Mouse (Mus musculus) B cell, adult 2 months (primary cell): ENCODE measurements at regions not wholly inside any gene's neighbourhood (a gene's known extent, or its start where the extent isn't known, plus 50 kb on each side); places are given as distances from the start of the nearest gene placed in this dataset.
A peak's percentile ranks its signal among the peaks of the same experiment; 100 is the strongest.

Experiments
- DNase-seq, 2 experiments: peaks; one replicate each; pipeline ENCODE4 v3.0.0; 2022

GRCm38 (mm10) chr12:99643016-99643415, 79.6 kb upstream of the Foxn3 start:
- DNase-seq, result peak; percentile 24 to 29

GRCm38 (mm10) chr12:99642131-99642895, 78.9 kb upstream of the Foxn3 start:
- DNase-seq, result peak; percentile 64 to 65

DNA sequence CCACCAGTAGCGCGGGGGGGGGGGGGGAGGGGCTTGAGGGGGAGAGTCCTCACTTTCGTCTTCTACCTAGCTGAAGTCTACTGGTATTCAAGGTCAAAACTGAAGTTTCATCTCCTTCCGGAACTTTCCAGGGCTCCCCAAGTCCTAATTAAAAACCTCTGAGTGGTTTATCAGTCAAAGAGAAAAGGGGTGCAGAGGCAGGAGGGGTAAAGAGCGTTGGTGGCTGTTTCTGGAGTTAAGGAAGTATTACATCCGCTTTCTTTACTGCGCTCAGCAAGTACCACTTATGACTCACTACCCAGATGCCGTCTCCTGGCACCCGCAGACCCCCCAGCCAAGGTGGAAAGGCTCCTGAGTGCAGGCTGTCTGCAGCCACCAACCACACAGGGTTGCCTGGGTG, 77.9 kb upstream of the Foxn3 start:
- DNase-seq, result peak; percentile 83 to 86

GRCm38 (mm10) chr12:99640214-99641151, 77.1 kb upstream of the Foxn3 start:
- peak; percentile 77 to 80 for DNase-seq

- peak in 1 of 2 experiments; percentile 32 for DNase-seq
These were observed 76.4 kb upstream of the Foxn3 start for GRCm38 (mm10) chr12:99639847-99640213.

- no peak for DNase-seq
These were observed 75.7 kb upstream of the Foxn3 start for GRCm38 (mm10) chr12:99639118-99639517.

DNA sequence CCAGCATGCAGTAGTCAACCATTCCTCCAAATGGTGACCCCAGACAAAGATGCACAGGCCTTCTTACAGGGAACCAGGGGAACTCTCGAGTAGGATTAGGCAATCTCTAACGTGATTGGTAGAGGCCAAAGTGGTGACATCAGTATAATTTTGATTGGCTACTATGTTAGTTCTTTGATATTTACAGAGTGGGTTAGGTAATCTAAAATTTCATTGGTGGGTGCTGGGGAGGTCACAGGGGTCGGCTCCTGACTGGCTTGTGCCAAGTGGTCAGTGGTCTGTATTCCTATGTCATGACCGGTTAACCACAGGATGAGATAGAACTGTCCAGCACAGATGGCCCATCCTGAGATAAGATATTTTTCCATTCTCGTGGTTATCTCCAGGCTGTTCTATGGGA, 74.6 kb upstream of the Foxn3 start:
- DNase-seq, result no peak

- no peak for DNase-seq
These were observed 72.9 kb upstream of the Foxn3 start for GRCm38 (mm10) chr12:99636234-99636633.

GRCm38 (mm10) chr12:99635361-99635760, 72.0 kb upstream of the Foxn3 start:
- no peak for DNase-seq

- DNase-seq, result no peak
These were observed 71.3 kb upstream of the Foxn3 start for GRCm38 (mm10) chr12:99634726-99635125.

DNA sequence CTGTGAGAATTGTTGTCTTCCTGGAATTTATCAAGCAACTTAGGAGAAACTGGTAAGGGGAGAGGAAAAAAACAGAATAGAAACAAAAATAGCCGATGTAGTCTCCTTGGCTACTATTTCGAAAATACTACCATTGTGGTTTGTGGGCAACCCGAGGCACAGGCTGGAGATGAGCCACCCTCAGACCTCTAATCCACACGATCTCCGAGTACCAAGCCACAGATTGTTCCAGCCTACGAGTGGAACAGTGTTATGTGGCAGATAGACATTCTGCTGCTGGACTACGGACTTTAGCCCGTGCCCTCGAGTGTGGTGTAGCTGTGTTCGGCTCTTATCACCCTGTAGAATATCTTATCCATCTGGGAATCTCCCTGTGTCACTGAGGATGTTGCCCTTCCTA, 70.3 kb upstream of the Foxn3 start:
- DNase-seq, result no peak

- DNase-seq, result no peak
These were observed 69.6 kb upstream of the Foxn3 start for GRCm38 (mm10) chr12:99632988-99633387.

DNA sequence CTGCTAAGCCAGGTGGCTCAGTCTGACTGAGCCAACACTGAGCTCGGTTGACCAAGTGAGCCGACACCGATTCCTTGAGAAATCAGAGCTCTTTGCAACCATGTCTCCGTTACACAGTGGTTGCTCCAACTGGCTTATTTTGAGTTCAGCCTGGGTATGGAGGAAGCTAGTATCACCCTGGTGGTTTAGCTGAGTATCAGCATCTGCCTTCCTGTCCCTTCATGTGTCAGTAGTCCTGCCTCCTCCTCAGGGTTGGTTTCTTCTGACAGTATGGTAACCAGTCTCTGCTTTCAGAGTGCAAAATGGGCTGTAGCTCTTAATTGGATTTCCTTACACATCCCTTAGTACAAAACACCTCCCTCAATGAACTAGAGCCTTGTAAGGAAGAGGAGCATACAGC, 66.2 kb upstream of the Foxn3 start:
- DNase-seq, result peak in 1 of 2 experiments; percentile 32

DNA sequence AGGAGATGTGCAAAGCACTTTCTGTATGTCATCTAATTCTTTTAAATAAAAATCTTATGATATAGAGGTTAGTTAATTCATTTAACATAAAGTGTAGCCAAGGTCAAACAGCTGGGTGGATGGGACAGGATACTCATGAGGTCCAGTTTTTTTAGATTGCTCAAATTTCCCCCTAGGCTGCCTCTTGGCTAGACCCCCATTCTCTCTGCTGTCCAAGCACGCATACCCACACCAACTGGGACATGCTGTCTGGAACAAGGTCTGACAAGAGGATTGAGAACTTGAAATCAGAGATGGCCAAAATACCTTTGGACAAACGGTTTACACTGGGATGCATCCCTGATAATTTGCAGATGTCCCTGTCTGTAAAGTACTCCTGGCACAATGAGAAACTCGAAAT, 65.0 kb upstream of the Foxn3 start:
- DNase-seq, result no peak

DNA sequence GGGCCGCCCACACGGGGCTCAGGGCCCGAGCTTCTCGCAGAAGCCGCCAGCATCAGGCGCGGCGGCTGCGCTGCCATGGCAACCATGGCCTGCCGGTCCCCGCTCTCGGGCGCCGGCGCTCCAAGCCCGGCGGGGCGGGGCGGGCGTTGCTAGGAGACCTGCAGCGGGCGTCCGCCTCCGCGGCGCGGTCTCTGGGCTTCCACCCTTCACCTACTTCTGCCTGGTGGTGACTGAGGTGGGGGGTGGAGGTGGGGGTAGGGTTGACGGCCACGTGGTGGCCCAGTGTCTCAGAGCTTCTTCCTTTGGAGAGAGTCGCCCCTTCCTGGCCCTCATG, 64.5 kb upstream of the Foxn3 start:
- peak; percentile 97 to 98 for DNase-seq

- peak; percentile 53 to 54 for DNase-seq
These were observed 64.0 kb upstream of the Foxn3 start for GRCm38 (mm10) chr12:99627201-99627897.

- no peak for DNase-seq
These were observed 62.8 kb upstream of the Foxn3 start for GRCm38 (mm10) chr12:99626147-99626546.

- DNase-seq, result no peak
These were observed 61.7 kb upstream of the Foxn3 start for GRCm38 (mm10) chr12:99625094-99625493.

DNA sequence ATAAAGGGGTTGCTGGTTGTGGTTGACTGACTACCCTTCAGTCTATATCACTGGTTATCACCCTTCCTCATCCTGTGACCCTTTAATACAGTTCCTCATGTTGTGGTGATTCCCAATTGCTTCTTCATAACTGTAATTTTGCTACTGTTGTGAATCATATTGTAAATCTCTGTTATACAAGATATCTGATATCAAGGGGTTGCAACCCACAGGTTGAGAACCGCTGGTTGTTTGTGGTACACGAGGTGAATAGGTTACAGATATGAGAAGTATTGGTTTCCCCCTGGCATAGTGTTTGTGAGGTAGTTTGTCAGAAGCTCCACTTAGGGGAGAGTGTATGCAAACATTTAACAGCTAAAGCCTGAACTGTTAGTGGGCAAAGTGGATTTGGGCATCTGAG, 58.9 kb upstream of the Foxn3 start:
- no peak for DNase-seq

- no peak for DNase-seq
These were observed 53.9 kb upstream of the Foxn3 start for GRCm38 (mm10) chr12:99617241-99617804.

DNA sequence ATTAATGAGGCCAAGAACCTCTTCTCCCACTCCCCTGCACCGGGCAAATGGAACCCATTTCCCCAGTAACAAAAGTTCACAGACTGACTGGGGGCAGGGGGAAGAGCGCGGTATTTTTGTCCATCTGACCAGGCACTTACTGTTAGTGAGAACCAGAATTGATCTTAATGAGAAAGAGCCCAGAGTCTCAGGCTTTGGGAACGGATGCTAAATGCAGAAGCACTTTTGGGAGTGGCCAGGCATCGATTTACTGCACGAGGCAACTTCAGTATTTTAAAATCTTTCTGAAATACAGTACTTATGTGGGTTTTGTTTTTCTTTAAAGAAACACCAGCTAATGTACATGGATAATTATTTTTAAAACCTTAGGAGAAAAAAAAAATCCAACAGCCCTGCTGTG, 51.0 kb upstream of the Foxn3 start:
- no peak for DNase-seq
